Mouse (Mus musculus): ENCODE measurements around the gene Kndc1. TPM values are rescaled to one million over a fixed set of nuclear protein-coding genes. Genes with fewer than 3 reads are reported as not detected.
A peak's percentile ranks its signal among the peaks of the same experiment; 100 is the strongest.

Kndc1 gene
- polyA plus RNA-seq, 1 experiment from 2014 or later, result 0.46 TPM

GRCm38 (mm10) chr7:139950283-139950971, 55.9 kb downstream of the Kndc1 start:
- Histone ChIP-seq H3K9ac (replicated peaks; ENCODE audit: low read depth, low read length) (peak overlapping the region; percentile 38), H3K36me3 (ENCODE audit: control insufficient read depth, insufficient read depth, low read length) (no peaks in the 10 kb centered on the region), H3K4me2 (replicated peaks; ENCODE audit: low read depth, low read length) (peak overlapping the region; percentile 92), H3K27me3 (ENCODE audit: control insufficient read depth, insufficient read depth, low read length) (peaks cover 12% of the 10 kb centered on the region), H3K9me3 (ENCODE audit: control insufficient read depth, low read depth, low read length) (no peaks in the 10 kb centered on the region), H3K4me1 (ENCODE audit: control insufficient read depth, insufficient read depth, low read length) (0 out of 2 replicates have a peak, but pooled peaks cover 3% of the 10 kb centered on the region), H3K4me3 (ENCODE audit: low read depth, low read length) (peak overlapping the region; percentile 52), H3K27ac (ENCODE audit: low read length) (no peak overlapping the region)
- under 1% methylated on average over 33 of the region's 33 CpGs for WGBS
- peak; percentile 70 for ATAC-seq (ENCODE audit: insufficient number of reproducible peaks, insufficient read depth, low FRiP score, low read depth)

- Histone ChIP-seq H3K4me2 (replicated peaks; ENCODE audit: low read depth, low read length) (peak overlapping the region; percentile 92), H3K27ac (ENCODE audit: low read length) (no peak overlapping the region), H3K36me3 (ENCODE audit: control insufficient read depth, insufficient read depth, low read length) (no peaks in the 10 kb centered on the region), H3K27me3 (ENCODE audit: control insufficient read depth, insufficient read depth, low read length) (peaks cover 5% of the 10 kb centered on the region), H3K4me3 (ENCODE audit: low read depth, low read length) (peak overlapping the region; percentile 52), H3K9me3 (ENCODE audit: control insufficient read depth, low read depth, low read length) (no peaks in the 10 kb centered on the region), H3K4me1 (ENCODE audit: control insufficient read depth, insufficient read depth, low read length) (0 out of 2 replicates have a peak, but pooled peaks cover 3% of the 10 kb centered on the region), H3K9ac (replicated peaks; ENCODE audit: low read depth, low read length) (peak overlapping the region; percentile 38; the same call in 1 of the 2 replicates)
- peak; percentile 40; the same call in 1 of the 2 replicates for ATAC-seq (ENCODE audit: insufficient number of reproducible peaks, insufficient read depth, low FRiP score, low read depth)
- 3% methylated on average over 16 of the region's 16 CpGs for WGBS
These were observed 56.6 kb downstream of the Kndc1 start for GRCm38 (mm10) chr7:139951079-139951478.

- Histone ChIP-seq H3K27me3 (ENCODE audit: control insufficient read depth, insufficient read depth, low read length) (0 out of 2 replicates have a peak, but pooled peaks cover under 1% of the 10 kb centered on the region), H3K27ac (ENCODE audit: low read length) (no peak overlapping the region), H3K4me3 (ENCODE audit: low read depth, low read length) (no peak overlapping the region), H3K9me3 (ENCODE audit: control insufficient read depth, low read depth, low read length) (no peaks in the 10 kb centered on the region), H3K36me3 (ENCODE audit: control insufficient read depth, insufficient read depth, low read length) (no peaks in the 10 kb centered on the region), H3K4me1 (ENCODE audit: control insufficient read depth, insufficient read depth, low read length) (0 out of 2 replicates have a peak, but pooled peaks cover 3% of the 10 kb centered on the region), H3K4me2 (replicated peaks; ENCODE audit: low read depth, low read length) (no peak overlapping the region), H3K9ac (replicated peaks; ENCODE audit: low read depth, low read length) (no peak overlapping the region)
- no peak for ATAC-seq (ENCODE audit: insufficient number of reproducible peaks, insufficient read depth, low FRiP score, low read depth)
- 63% methylated on average over 6 of the region's 6 CpGs for WGBS
These were observed 57.6 kb downstream of the Kndc1 start for GRCm38 (mm10) chr7:139951991-139952633.

- Histone ChIP-seq H3K4me3 (ENCODE audit: low read depth, low read length) (no peak overlapping the region), H3K27ac (ENCODE audit: low read length) (no peak overlapping the region), H3K9ac (replicated peaks; ENCODE audit: low read depth, low read length) (no peak overlapping the region), H3K4me1 (ENCODE audit: control insufficient read depth, insufficient read depth, low read length) (no peaks in the 10 kb centered on the region), H3K36me3 (ENCODE audit: control insufficient read depth, insufficient read depth, low read length) (no peaks in the 10 kb centered on the region), H3K4me2 (replicated peaks; ENCODE audit: low read depth, low read length) (no peak overlapping the region), H3K9me3 (ENCODE audit: control insufficient read depth, low read depth, low read length) (no peaks in the 10 kb centered on the region), H3K27me3 (ENCODE audit: control insufficient read depth, insufficient read depth, low read length) (no peaks in the 10 kb centered on the region)
- ATAC-seq (ENCODE audit: insufficient number of reproducible peaks, insufficient read depth, low FRiP score, low read depth), result no peak
- WGBS, result 85% methylated on average over 4 of the region's 4 CpGs
These were observed 61.0 kb downstream of the Kndc1 start for GRCm38 (mm10) chr7:139955505-139955904.

GRCm38 (mm10) chr7:139956658-139957057, 62.2 kb downstream of the Kndc1 start:
- WGBS, result 65% methylated on average over 3 of the region's 3 CpGs
- Histone ChIP-seq H3K9ac (replicated peaks; ENCODE audit: low read depth, low read length) (no peak overlapping the region), H3K36me3 (ENCODE audit: control insufficient read depth, insufficient read depth, low read length) (no peaks in the 10 kb centered on the region), H3K9me3 (ENCODE audit: control insufficient read depth, low read depth, low read length) (no peaks in the 10 kb centered on the region), H3K27me3 (ENCODE audit: control insufficient read depth, insufficient read depth, low read length) (no peaks in the 10 kb centered on the region), H3K27ac (ENCODE audit: low read length) (no peak overlapping the region), H3K4me1 (ENCODE audit: control insufficient read depth, insufficient read depth, low read length) (no peaks in the 10 kb centered on the region), H3K4me2 (replicated peaks; ENCODE audit: low read depth, low read length) (no peak overlapping the region), H3K4me3 (ENCODE audit: low read depth, low read length) (no peak overlapping the region)
- ATAC-seq (ENCODE audit: insufficient number of reproducible peaks, insufficient read depth, low FRiP score, low read depth), result no peak

GRCm38 (mm10) chr7:139957437-139957836, 62.9 kb downstream of the Kndc1 start:
- Histone ChIP-seq H3K9me3 (ENCODE audit: control insufficient read depth, low read depth, low read length) (no peaks in the 10 kb centered on the region), H3K4me1 (ENCODE audit: control insufficient read depth, insufficient read depth, low read length) (no peaks in the 10 kb centered on the region), H3K27me3 (ENCODE audit: control insufficient read depth, insufficient read depth, low read length) (no peaks in the 10 kb centered on the region), H3K4me2 (replicated peaks; ENCODE audit: low read depth, low read length) (no peak overlapping the region), H3K4me3 (ENCODE audit: low read depth, low read length) (no peak overlapping the region), H3K36me3 (ENCODE audit: control insufficient read depth, insufficient read depth, low read length) (no peaks in the 10 kb centered on the region), H3K27ac (ENCODE audit: low read length) (no peak overlapping the region), H3K9ac (replicated peaks; ENCODE audit: low read depth, low read length) (no peak overlapping the region)
- WGBS, result 49% methylated on average over 11 of the region's 11 CpGs
- ATAC-seq (ENCODE audit: insufficient number of reproducible peaks, insufficient read depth, low FRiP score, low read depth), result no peak

- Histone ChIP-seq H3K4me2 (replicated peaks; ENCODE audit: low read depth, low read length) (no peak overlapping the region), H3K27ac (ENCODE audit: low read length) (no peak overlapping the region), H3K36me3 (ENCODE audit: control insufficient read depth, insufficient read depth, low read length) (no peaks in the 10 kb centered on the region), H3K9ac (replicated peaks; ENCODE audit: low read depth, low read length) (no peak overlapping the region), H3K4me3 (ENCODE audit: low read depth, low read length) (no peak overlapping the region), H3K4me1 (ENCODE audit: control insufficient read depth, insufficient read depth, low read length) (no peaks in the 10 kb centered on the region), H3K9me3 (ENCODE audit: control insufficient read depth, low read depth, low read length) (no peaks in the 10 kb centered on the region), H3K27me3 (ENCODE audit: control insufficient read depth, insufficient read depth, low read length) (no peaks in the 10 kb centered on the region)
- WGBS, result 25% methylated on average over 11 of the region's 11 CpGs
- no peak; the same call in 1 of the 2 replicates for ATAC-seq (ENCODE audit: insufficient number of reproducible peaks, insufficient read depth, low FRiP score, low read depth)
These were observed 63.5 kb downstream of the Kndc1 start for GRCm38 (mm10) chr7:139957958-139958357.

- no peaks in the 10 kb centered on the region for H3K36me3 ChIP-seq (ENCODE audit: control insufficient read depth, insufficient read depth, low read length)
- ATAC-seq (ENCODE audit: insufficient number of reproducible peaks, insufficient read depth, low FRiP score, low read depth), result no peak
- H3K4me2 ChIP-seq (replicated peaks; ENCODE audit: low read depth, low read length), result no peak overlapping the region
- H3K4me1 ChIP-seq (ENCODE audit: control insufficient read depth, insufficient read depth, low read length), result no peaks in the 10 kb centered on the region
- H3K27ac ChIP-seq (ENCODE audit: low read length), result no peak overlapping the region
- no peak overlapping the region for H3K4me3 ChIP-seq (ENCODE audit: low read depth, low read length)
- 80% methylated on average over 10 of the region's 10 CpGs for WGBS
- H3K9me3 ChIP-seq (ENCODE audit: control insufficient read depth, low read depth, low read length), result no peaks in the 10 kb centered on the region
- H3K9ac ChIP-seq (replicated peaks; ENCODE audit: low read depth, low read length), result no peak overlapping the region
- H3K27me3 ChIP-seq (ENCODE audit: control insufficient read depth, insufficient read depth, low read length), result no peaks in the 10 kb centered on the region
These were observed 66.6 kb downstream of the Kndc1 start for GRCm38 (mm10) chr7:139961141-139961540.

All from stomach, embryonic 14.5 days (tissue).